Mouse (Mus musculus) T-helper 1 cell (primary cell): ENCODE measurements around the gene Mrnip.

Experiments used
- in situ Hi-C: fragments of 300-600 bp; cut with MboI, MseI; formaldehyde crosslinking; loops from one replicate; pipeline ENCODE4 v1.15.1; 2025; ENCODE audit warnings: high pct_unique_total_duplicates

The Mrnip gene

DNA sequence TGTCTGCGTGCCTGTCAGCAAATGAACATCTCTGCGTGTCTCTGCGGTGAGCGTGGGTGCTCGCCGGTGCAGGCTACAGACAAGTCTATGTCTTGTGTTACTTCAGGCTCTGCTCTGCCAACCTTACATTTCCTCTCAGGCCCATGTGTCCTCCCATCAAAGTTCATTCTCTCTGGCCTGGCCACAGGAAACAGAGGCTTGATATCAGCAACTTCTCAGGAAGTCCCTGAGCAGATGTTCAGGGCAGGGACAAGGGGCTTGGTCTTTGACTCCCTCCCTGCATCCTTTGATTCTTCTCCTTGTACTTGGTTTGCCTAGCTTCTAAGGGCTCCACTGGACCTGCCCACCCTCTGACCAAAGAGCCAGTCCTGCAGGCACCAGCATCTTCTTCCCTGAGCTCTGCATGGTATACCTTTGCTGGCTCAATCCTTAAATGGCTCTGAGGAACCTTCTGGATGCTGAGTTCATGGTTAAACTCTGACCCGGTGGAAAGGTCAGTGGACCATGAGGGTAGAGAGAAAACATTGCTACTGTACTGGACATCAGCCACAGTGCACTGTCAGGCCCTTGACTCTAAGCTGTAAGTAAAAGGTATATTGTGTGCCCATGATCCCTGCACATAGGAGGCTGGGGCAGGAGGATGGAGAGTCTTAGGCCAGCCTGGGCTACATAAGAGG is 66.1 kb downstream of the Mrnip start:
- in situ Hi-C loops, result no loop called here

DNA sequence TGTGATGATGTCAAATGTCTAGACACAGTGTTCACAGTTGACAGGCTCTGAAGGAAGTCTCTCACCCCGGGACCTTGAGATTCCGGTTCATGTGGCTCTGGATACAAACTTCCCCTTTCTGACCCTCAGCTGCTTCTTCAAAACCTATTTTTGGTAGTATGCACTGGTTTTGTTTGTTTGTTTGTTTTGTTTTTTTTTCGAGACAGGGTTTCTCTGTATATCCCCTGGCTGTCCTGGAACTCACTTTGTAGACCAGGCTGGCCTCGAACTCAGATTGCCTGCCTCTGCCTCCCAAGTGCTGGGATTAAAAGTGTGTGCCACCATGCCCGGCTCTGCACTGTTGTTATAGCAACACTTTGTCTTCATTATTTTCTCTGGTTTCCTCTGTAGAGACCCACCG is 69.7 kb downstream of the Mrnip start:
- in situ Hi-C loops, result no loop called here

DNA sequence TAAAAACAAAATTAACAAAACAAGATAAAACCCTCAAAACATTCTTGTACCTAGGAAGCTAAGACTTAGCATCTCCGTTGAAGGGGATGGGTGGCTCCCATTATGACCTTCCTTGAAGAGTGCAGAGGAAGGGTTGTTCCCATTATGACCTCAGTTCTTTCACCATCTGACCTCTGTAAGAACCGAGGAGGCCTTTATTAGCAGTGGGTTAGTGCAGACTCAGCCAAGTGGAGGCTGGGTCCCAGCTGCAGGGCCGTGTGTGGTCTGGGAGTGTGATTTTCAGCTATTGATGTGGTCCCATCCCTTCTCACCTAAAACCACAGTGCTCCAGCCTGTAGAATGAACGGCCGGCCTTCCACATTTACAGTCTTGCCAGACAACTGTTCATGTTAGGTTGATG is 71.0 kb downstream of the Mrnip start:
- in situ Hi-C loops, result no loop called here

DNA sequence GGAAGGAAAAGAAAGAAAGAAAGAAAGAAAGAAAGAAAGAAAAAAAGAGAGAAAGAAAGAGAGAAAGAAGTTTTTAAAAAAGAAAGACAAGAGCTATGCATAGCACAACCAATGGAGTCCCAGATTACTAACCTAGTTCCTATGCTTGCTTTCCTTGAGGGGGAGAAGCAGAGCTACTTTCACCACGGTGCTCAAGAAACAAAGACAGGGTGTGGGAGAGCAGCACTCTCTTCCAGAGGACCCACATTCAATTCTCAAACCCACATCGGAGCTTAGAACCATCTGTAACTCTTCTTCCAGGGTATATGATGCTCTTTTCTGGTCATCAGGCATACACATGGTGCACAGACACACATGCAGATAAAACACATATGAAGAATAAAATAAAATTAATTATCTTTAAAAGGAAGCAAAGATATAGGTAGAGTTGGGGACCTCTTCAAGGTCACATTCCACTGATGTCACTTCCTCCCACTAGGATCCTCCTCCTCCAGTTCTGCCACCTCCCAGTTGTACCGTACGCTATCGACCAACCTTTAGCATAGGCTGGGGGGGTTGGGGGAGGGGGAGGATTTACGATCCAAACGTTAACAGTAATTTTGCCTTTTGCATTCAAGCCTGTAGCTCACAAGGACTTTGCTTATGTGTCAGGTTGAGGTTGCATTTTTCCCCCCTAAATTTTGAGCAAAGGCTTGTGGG is 74.4 kb downstream of the Mrnip start:
- in situ Hi-C loops, result no loop called here
